Mouse (Mus musculus): ENCODE measurements around the gene Gm43552.
A peak's percentile ranks its signal among the peaks of the same experiment; 100 is the strongest.

Gene Gm43552

DNA sequence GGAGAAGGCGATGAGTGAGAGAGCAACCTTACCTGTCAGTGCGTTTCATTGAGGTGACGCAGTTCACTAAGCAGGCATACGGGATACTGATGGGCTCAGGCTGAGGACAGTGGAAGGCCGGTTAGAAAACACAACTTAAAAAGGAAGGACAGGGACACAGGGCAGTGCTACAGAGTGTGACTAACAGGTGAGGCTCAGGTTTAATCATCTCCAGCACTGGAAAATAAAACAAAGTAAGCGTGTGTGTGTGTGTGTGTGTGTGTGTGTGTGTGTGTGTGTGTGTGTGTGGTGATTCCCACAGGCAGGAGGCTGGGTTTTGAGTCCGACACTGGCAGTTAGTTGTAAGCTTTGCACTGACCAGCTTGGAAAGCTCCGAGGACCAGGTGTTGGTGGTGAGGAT is 69.8 kb downstream of the Gm43552 start:
- Histone ChIP-seq H3K9me3 (ENCODE audit: low read length) (no peaks in the 10 kb centered on the region), H3K4me3 (replicated peaks; ENCODE audit: low read length) (no peak overlapping the region), H3K36me3 (ENCODE audit: insufficient read depth, low read length) (peaks cover 10% of the 10 kb centered on the region), H3K4me1 (replicated peaks; ENCODE audit: low read depth, low read length) (peaks cover 2% of the 10 kb centered on the region; the same call in 1 of the 2 replicates), H3K27me3 (ENCODE audit: insufficient read depth, low read length) (no peaks in the 10 kb centered on the region)
- no peak for TF ChIP-seq POU5F1 (IDR thresholded peaks at IDR 0.05; ENCODE audit: borderline replicate concordance, low read length)
- no peak for TF ChIP-seq CTCF (conservative IDR thresholded peaks at IDR 0.05; ENCODE audit: low read length)
- TF ChIP-seq NANOG (IDR thresholded peaks at IDR 0.05; ENCODE audit: borderline replicate concordance, low read length), result no peak

DNA sequence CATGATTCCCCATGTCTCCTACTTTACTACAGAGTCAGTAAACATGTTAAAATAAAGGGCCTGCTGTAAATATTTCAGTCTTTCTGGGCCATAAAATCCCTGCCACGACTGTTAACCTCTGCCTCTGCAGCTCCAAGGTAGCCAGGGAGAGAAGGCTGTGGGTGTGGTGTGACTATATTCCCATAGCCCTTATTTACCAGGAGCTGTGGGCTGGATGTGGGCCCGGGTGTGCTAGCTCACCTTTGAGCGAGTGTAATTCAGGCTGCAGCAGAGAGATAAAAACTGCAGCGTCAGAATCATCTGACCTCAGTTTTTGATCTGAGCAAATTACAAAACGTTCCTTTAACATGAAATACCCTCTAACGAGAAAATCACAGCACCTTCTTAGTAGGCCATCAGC is 71.8 kb downstream of the Gm43552 start:
- Histone ChIP-seq H3K9me3 (ENCODE audit: low read length) (no peaks in the 10 kb centered on the region), H3K27me3 (ENCODE audit: insufficient read depth, low read length) (no peaks in the 10 kb centered on the region), H3K4me1 (replicated peaks; ENCODE audit: low read depth, low read length) (peaks cover 13% of the 10 kb centered on the region), H3K36me3 (ENCODE audit: insufficient read depth, low read length) (peaks cover 14% of the 10 kb centered on the region), H3K4me3 (replicated peaks; ENCODE audit: low read length) (no peak overlapping the region)
- TF ChIP-seq POU5F1 (IDR thresholded peaks at IDR 0.05; ENCODE audit: borderline replicate concordance, low read length) (no peak), NANOG (IDR thresholded peaks at IDR 0.05; ENCODE audit: borderline replicate concordance, low read length) (no peak), CTCF (conservative IDR thresholded peaks at IDR 0.05; ENCODE audit: low read length) (no peak)

DNA sequence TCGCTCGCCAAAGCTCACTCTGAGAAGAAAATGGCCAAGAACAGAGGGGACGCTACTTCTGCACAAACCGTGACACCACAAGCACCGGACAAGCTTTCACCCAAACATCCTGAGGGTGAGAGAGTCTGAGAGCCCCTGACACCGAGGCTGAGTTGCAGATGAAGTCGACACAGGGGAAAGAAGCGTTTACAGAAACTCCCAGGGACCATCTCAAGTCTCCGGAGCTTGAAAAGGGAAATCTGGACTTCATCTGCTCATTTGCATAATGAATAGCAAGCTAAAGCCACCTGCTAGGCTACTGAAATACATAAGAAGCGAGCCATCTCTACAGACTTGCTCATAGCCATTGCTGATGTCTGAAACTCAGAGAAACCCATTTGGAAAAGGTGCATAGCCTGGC is 73.5 kb downstream of the Gm43552 start:
- H3K4me1 ChIP-seq (replicated peaks; ENCODE audit: low read depth, low read length), result peaks cover 21% of the 10 kb centered on the region

DNA sequence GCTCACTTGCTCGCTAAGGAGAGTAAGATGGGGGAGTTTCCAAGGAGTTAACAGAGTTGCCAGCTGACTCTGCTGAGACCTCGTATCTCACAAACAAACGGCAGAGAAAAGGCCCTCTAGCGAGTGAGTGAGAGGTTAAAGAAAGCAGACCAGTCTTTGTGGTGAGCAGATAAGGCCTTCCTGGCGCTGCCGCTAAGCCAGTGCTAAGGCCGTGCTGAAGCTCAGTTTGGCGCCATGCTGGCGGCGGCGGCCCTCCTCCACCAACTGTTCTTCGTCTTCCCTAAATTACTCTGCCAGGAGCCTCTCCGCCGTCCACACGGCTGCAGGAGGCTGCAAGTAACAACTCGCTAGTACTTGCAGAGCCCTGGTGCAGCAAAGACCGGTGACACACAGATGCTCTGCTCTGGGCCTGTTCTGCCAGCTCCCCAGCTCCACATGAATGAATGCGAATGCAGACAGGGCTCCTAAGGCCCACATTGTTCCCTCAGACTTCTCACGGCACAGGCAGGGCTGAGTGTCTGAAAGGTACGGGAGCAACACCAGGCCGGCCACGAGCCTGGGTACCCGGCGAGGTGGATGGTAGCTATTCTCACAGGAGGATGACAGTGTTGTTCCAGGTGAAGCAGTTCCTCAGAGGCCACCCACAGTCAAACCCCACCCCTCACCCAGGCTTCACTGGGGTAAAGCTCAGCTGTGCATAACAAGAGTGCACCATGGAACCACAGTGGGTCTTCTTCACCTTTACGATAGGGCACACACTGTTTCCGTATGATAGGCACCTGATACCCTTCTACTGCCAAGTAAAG is 76.8 kb downstream of the Gm43552 start:
- Histone ChIP-seq H3K9me3 (ENCODE audit: low read length) (no peaks in the 10 kb centered on the region), H3K36me3 (ENCODE audit: insufficient read depth, low read length) (peaks cover 11% of the 10 kb centered on the region), H3K4me3 (replicated peaks; ENCODE audit: low read length) (peak overlapping the region; percentile 79), H3K27me3 (ENCODE audit: insufficient read depth, low read length) (no peaks in the 10 kb centered on the region), H3K4me1 (replicated peaks; ENCODE audit: low read depth, low read length) (peaks cover 21% of the 10 kb centered on the region)
- TF ChIP-seq NANOG (IDR thresholded peaks at IDR 0.05; ENCODE audit: borderline replicate concordance, low read length) (no peak), CTCF (conservative IDR thresholded peaks at IDR 0.05; ENCODE audit: low read length) (no peak), POU5F1 (IDR thresholded peaks at IDR 0.05; ENCODE audit: borderline replicate concordance, low read length) (peak; percentile 47; the same call in 1 of the 2 replicates)

More for the DNA sequence above, 73.5 kb downstream of the Gm43552 start:
- TF ChIP-seq POU5F1 (IDR thresholded peaks at IDR 0.05; ENCODE audit: borderline replicate concordance, low read length), result no peak
- no peak for TF ChIP-seq CTCF (conservative IDR thresholded peaks at IDR 0.05; ENCODE audit: low read length)
- no peak for TF ChIP-seq NANOG (IDR thresholded peaks at IDR 0.05; ENCODE audit: borderline replicate concordance, low read length)
- Histone ChIP-seq H3K4me3 (replicated peaks; ENCODE audit: low read length) (no peak overlapping the region), H3K36me3 (ENCODE audit: insufficient read depth, low read length) (peaks cover 14% of the 10 kb centered on the region), H3K9me3 (ENCODE audit: low read length) (no peaks in the 10 kb centered on the region), H3K27me3 (ENCODE audit: insufficient read depth, low read length) (no peaks in the 10 kb centered on the region)

DNA sequence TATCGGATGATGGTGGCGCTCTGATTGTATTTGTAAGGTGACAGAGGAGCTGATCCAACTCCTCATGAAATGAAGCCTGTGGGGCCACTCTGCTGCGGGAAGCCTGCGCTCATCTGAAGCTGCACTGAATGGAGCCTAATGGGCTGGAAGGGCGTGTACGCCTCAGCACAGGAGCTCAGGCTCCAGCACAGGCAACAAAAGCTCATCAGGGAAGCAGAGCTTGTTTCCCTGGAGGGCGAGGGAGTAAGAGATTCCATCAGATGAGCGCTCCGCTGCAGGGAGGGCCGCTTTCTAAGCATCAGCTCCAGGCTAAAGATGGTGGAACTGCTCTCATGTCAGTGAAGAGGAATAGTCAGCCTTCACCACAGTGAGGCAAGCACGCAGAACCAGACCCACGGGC is 84.6 kb downstream of the Gm43552 start:
- Histone ChIP-seq H3K27me3 (ENCODE audit: insufficient read depth, low read length) (no peaks in the 10 kb centered on the region), H3K36me3 (ENCODE audit: insufficient read depth, low read length) (peaks cover 54% of the 10 kb centered on the region), H3K4me1 (replicated peaks; ENCODE audit: low read depth, low read length) (peaks cover 21% of the 10 kb centered on the region), H3K9me3 (ENCODE audit: low read length) (no peaks in the 10 kb centered on the region), H3K4me3 (replicated peaks; ENCODE audit: low read length) (no peak overlapping the region)
- TF ChIP-seq NANOG (IDR thresholded peaks at IDR 0.05; ENCODE audit: borderline replicate concordance, low read length) (no peak; the same call in 1 of the 2 replicates), POU5F1 (IDR thresholded peaks at IDR 0.05; ENCODE audit: borderline replicate concordance, low read length) (no peak), CTCF (conservative IDR thresholded peaks at IDR 0.05; ENCODE audit: low read length) (no peak)

DNA sequence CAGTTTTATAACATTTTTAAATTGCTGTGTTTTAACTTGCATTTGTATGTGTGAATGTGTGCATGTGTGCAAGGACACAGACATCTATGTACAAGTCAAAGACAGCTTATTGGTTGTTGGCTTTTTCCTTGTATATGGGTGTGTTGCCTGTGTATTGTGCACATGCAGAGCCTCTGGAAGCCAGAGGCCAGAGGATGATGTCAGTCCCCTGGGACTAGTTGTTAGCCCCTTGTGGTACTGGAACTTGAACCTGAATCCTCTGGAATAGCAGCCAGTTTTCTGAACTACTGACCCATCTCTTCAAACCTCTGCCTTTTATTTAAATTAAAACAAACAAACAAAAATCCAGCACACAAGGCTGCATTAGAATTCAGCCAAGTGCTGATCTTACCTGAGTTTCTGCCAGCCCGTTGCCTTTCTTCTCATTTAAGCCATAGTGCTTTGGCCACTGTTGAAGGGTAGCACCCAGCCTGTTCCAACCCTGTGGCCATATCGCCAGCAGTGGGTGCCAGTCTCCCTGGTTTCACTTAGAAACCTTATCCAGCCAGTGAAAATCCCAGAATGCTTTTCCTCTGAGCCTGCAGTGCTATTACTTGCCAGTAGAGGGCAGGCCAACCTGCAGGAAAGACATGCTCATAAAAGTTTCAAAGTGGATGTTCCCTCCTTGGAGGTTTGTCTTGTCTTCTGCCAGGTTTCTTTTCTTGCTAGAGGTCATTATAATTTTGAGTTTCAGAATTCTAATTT is 91.2 kb downstream of the Gm43552 start:
- H3K9me3 ChIP-seq (ENCODE audit: low read length), result no peaks in the 10 kb centered on the region
- no peak overlapping the region for H3K4me3 ChIP-seq (replicated peaks; ENCODE audit: low read length)
- TF ChIP-seq NANOG (IDR thresholded peaks at IDR 0.05; ENCODE audit: borderline replicate concordance, low read length) (no peak), CTCF (conservative IDR thresholded peaks at IDR 0.05; ENCODE audit: low read length) (peak; percentile 99), POU5F1 (IDR thresholded peaks at IDR 0.05; ENCODE audit: borderline replicate concordance, low read length) (no peak)
- H3K36me3 ChIP-seq (ENCODE audit: insufficient read depth, low read length), result peaks cover 85% of the 10 kb centered on the region
- no peaks in the 10 kb centered on the region for H3K27me3 ChIP-seq (ENCODE audit: insufficient read depth, low read length)
- H3K4me1 ChIP-seq (replicated peaks; ENCODE audit: low read depth, low read length), result peaks cover 12% of the 10 kb centered on the region

DNA sequence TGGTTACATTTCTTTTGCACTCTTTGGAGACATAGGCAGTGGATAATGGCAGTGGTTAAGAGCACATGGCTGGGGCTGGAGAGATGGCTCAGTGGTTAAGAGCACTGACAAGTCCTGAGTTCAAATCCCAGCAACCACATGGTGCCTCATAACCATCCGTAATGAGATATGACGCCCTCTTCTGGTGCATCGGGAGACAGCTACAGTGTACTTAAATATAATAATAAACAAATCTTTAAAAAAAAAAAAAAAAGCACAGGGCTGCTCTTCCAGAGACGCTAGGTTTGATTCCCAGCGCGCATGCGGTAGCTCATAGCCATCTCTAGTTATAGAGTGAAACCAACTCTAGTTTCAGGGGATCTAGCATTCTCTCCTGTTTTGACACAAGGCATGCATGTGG is 98.2 kb downstream of the Gm43552 start:
- H3K27me3 ChIP-seq (ENCODE audit: insufficient read depth, low read length), result no peaks in the 10 kb centered on the region
- no peaks in the 10 kb centered on the region for H3K9me3 ChIP-seq (ENCODE audit: low read length)
- peaks cover 16% of the 10 kb centered on the region for H3K4me1 ChIP-seq (replicated peaks; ENCODE audit: low read depth, low read length)
- peaks cover 76% of the 10 kb centered on the region for H3K36me3 ChIP-seq (ENCODE audit: insufficient read depth, low read length)
- TF ChIP-seq NANOG (IDR thresholded peaks at IDR 0.05; ENCODE audit: borderline replicate concordance, low read length) (no peak), POU5F1 (IDR thresholded peaks at IDR 0.05; ENCODE audit: borderline replicate concordance, low read length) (no peak), CTCF (conservative IDR thresholded peaks at IDR 0.05; ENCODE audit: low read length) (0 out of 2 replicates have a peak, but pooled peaks have one; percentile 8)
- H3K4me3 ChIP-seq (replicated peaks; ENCODE audit: low read length), result no peak overlapping the region

DNA sequence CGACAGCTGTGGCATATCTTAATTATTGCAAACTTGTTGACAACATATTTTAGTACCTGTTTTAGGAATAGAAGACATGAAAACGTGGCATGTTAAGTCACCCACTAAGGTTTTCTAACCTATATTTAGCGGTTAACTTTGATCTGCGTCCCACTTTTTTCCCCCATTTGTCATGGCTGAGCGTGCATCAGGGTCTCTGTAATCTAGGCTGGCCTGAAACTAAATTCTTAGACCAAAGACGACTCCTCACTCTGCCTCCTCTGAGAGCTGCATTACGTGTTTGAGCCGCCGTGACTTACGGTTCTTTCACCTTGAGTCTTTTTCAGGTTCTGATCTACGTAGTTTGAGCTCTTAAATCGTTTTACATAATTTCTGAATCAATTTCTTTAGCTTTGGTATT is 100.9 kb downstream of the Gm43552 start:
- H3K27me3 ChIP-seq (ENCODE audit: insufficient read depth, low read length), result no peaks in the 10 kb centered on the region
- TF ChIP-seq POU5F1 (IDR thresholded peaks at IDR 0.05; ENCODE audit: borderline replicate concordance, low read length) (no peak), NANOG (IDR thresholded peaks at IDR 0.05; ENCODE audit: borderline replicate concordance, low read length) (no peak), CTCF (conservative IDR thresholded peaks at IDR 0.05; ENCODE audit: low read length) (no peak)
- H3K4me1 ChIP-seq (replicated peaks; ENCODE audit: low read depth, low read length), result peaks cover 39% of the 10 kb centered on the region
- H3K9me3 ChIP-seq (ENCODE audit: low read length), result no peaks in the 10 kb centered on the region
- peak overlapping the region; percentile 99 for H3K4me3 ChIP-seq (replicated peaks; ENCODE audit: low read length)
- peaks cover 78% of the 10 kb centered on the region for H3K36me3 ChIP-seq (ENCODE audit: insufficient read depth, low read length)
